33 mouse cellular contexts compared by ENCODE assay signal in the genomic region with DNA sequence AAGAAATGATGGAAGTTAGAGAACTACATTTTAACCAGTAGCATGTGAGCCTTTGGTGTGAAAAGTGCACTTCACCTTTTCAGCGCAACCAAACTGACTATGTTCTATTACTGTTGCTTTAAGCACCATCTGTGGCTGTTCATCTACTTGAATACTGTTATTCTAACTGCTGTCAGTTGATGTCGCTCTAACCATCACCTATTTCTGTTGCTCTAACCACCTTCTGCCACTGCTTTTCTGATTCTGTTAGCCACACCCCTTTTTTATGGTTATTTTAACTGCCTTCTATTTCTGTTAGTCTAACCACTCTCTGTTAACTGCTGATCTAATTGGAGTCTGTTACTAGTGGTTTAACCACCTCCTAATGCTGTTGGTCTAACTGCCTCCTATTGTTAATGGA. TPM values are rescaled to one million over a fixed set of nuclear protein-coding genes. Genes with fewer than 3 reads are reported as not detected.
DNase-seq lines count a peak whose midpoint lies in the region; ATAC-seq and TF ChIP-seq lines count a peak whose summit lies in the region.
"Had no signal": no experiment of that assay in that cellular context is flagged by ENCODE, and none has a peak within 500 bp of the region (broad histone marks: within the 10 kb centered on the region; RNA-seq: fewer than 3 reads in every experiment).

No protein-coding gene starts in this region.

- H3K4me2 ChIP-seq in forebrain, embryonic 14.5 days (ENCODE audit: low read length), result no peak overlapping the region
- H3K4me2 ChIP-seq in forebrain, embryonic 15.5 days (replicated peaks), result no peak overlapping the region
- no peak overlapping the region for H3K4me2 ChIP-seq in lung, postnatal 0 days (replicated peaks; ENCODE audit: low read depth, low read length)
- no peak overlapping the region for H3K4me2 ChIP-seq in CH12.LX (ENCODE audit: insufficient read depth, low read depth, poor library complexity, severe bottlenecking)
- H3K4me2 ChIP-seq: forebrain, embryonic 13.5 days; heart, embryonic 11.5 days; hindbrain, embryonic 12.5 days; hindbrain, embryonic 15.5 days had no signal

- 0 out of 2 replicates have a peak, but pooled peaks have one; percentile 8 for TF ChIP-seq CTCF in lung, postnatal 0 days (IDR thresholded peaks at IDR 0.05)
- TF ChIP-seq CTCF in CH12.LX (conservative IDR thresholded peaks at IDR 0.05 in 1 of 2, IDR thresholded peaks at IDR 0.05 in 1 of 2; ENCODE audit: low read depth in 2 of 2, low read length in 2 of 2), result peak in 1 of 2 experiments; percentile 57; a peak in 2 of 4 replicates

- in situ Hi-C loops in CH12.LX (cut with MboI; ENCODE audit: low pct_ligation_motif_present, low pct_unique_long_range_greater_than_20kb, low sequenced_read_pairs), result no loop called here

- WGBS in forebrain, embryonic 14.5 days, result 74% methylated on average over 2 of the region's 2 CpGs
- WGBS in forebrain, embryonic 15.5 days, result 79% methylated on average over 2 of the region's 2 CpGs
- WGBS in lung, postnatal 0 days, result 68% methylated on average over 2 of the region's 2 CpGs

- TF ChIP-seq POLR2A in CH12.LX (IDR thresholded peaks at IDR 0.05; ENCODE audit: low read depth, low read length), result no peak

- dilution Hi-C loops in CH12.LX (cut with MboI; ENCODE audit: extremely low pct_ligation_motif_present, extremely low pct_unique_long_range_greater_than_20kb, low sequenced_read_pairs), result no loop called here

- no peak overlapping the region for H3K27ac ChIP-seq in forebrain, embryonic 14.5 days (ENCODE audit: low read depth, low read length)
- H3K27ac ChIP-seq in forebrain, embryonic 15.5 days (replicated peaks), result no peak overlapping the region
- H3K27ac ChIP-seq in lung, postnatal 0 days (ENCODE audit: low read length), result no peak overlapping the region
- no peak overlapping the region for H3K27ac ChIP-seq in CH12.LX (ENCODE audit: insufficient read depth, low read depth)
- H3K27ac ChIP-seq: forebrain, embryonic 10.5 days; forebrain, embryonic 13.5 days; hindbrain, embryonic 12.5 days; hindbrain, embryonic 15.5 days had no signal

- H3K4me3 ChIP-seq in forebrain, embryonic 14.5 days (ENCODE audit: low read depth, low read length), result no peak overlapping the region
- no peak overlapping the region for H3K4me3 ChIP-seq in forebrain, embryonic 15.5 days
- H3K4me3 ChIP-seq in lung, postnatal 0 days (ENCODE audit: low read depth, low read length), result no peak overlapping the region
- no peak overlapping the region for H3K4me3 ChIP-seq in CH12.LX (replicated peaks in 1 of 3; ENCODE audit: low read depth in 2 of 3, low read length in 2 of 3, poor library complexity in 1 of 3)
- H3K4me3 ChIP-seq: forebrain, embryonic 10.5 days; forebrain, embryonic 13.5 days; hindbrain, embryonic 12.5 days; hindbrain, embryonic 15.5 days had no signal

- peak; percentile 60 for TF ChIP-seq RAD21 in CH12.LX (IDR thresholded peaks at IDR 0.05; ENCODE audit: low read depth, low read length)

- H3K79me2 ChIP-seq in CH12.LX (replicated peaks; ENCODE audit: control insufficient read depth, extremely low read depth, insufficient read depth, poor library complexity, severe bottlenecking), result no peaks in the 10 kb centered on the region

- no peaks in the 10 kb centered on the region for H3K9me3 ChIP-seq in forebrain, embryonic 14.5 days (replicated peaks; ENCODE audit: control insufficient read depth, low read length)
- H3K9me3 ChIP-seq in forebrain, embryonic 15.5 days, result no peaks in the 10 kb centered on the region
- no peaks in the 10 kb centered on the region for H3K9me3 ChIP-seq in lung, postnatal 0 days (ENCODE audit: low read length)
- no peaks in the 10 kb centered on the region for H3K9me3 ChIP-seq in CH12.LX (replicated peaks; ENCODE audit: low read length)
- H3K9me3 ChIP-seq: forebrain, embryonic 10.5 days; forebrain, embryonic 13.5 days; G1E; hindbrain, embryonic 12.5 days; hindbrain, embryonic 15.5 days had no signal

- no peak for ATAC-seq in forebrain, embryonic 14.5 days
- ATAC-seq in forebrain, embryonic 15.5 days (replicated peaks), result no peak
- no peak for ATAC-seq in lung, postnatal 0 days
- ATAC-seq: CD4-positive, CD25-positive, alpha-beta regulatory T cell, adult 4 months; forebrain, embryonic 13.5 days had no signal

- no peaks in the 10 kb centered on the region for H3K36me3 ChIP-seq in forebrain, embryonic 14.5 days (ENCODE audit: control insufficient read depth, insufficient read depth, low read length)
- H3K36me3 ChIP-seq in forebrain, embryonic 15.5 days, result no peaks in the 10 kb centered on the region
- H3K36me3 ChIP-seq in lung, postnatal 0 days (ENCODE audit: insufficient read depth, low read length), result no peaks in the 10 kb centered on the region
- no peaks in the 10 kb centered on the region for H3K36me3 ChIP-seq in CH12.LX (replicated peaks in 1 of 2; ENCODE audit: control insufficient read depth in 1 of 2, insufficient read depth in 1 of 2, low read length in 1 of 2)
- H3K36me3 ChIP-seq: forebrain, embryonic 10.5 days; hindbrain, embryonic 12.5 days; hindbrain, embryonic 15.5 days had no signal

- H3K9ac ChIP-seq in forebrain, embryonic 14.5 days (ENCODE audit: low read length), result no peak overlapping the region
- H3K9ac ChIP-seq in forebrain, embryonic 15.5 days (replicated peaks), result no peak overlapping the region
- no peak overlapping the region for H3K9ac ChIP-seq in lung, postnatal 0 days (replicated peaks; ENCODE audit: low read depth)
- H3K9ac ChIP-seq in CH12.LX (ENCODE audit: insufficient read depth, low read depth), result no peak overlapping the region
- H3K9ac ChIP-seq: forebrain, embryonic 13.5 days; hindbrain, embryonic 12.5 days; hindbrain, embryonic 15.5 days had no signal

- peak; percentile 0 for DNase-seq in forebrain, embryonic 14.5 days (ENCODE audit: low spot score)
- no peak for DNase-seq in lung, postnatal 0 days (ENCODE audit: low spot score)
- no peak for DNase-seq in lung, postnatal 25 days (ENCODE audit: low spot score)
- peak; percentile 27 for DNase-seq in CH12.LX (ENCODE audit: extremely low read depth)
- peak; percentile 1 for DNase-seq in ZHBTc4 (ENCODE audit: low read depth, low spot score)
- no peak for DNase-seq in adrenal gland, postnatal 25 days
- DNase-seq in heart, adult 11 months, result no peak
- DNase-seq: adrenal gland, postnatal 10 days; cerebellum, adult 11 months; cerebellum, adult 2 months; cerebellum, postnatal 14 days; gastrocnemius, postnatal 10 days; gastrocnemius, postnatal 36 days; kidney, adult 18-20 months had no signal

- TF ChIP-seq EP300 in lung, postnatal 0 days (IDR thresholded peaks at IDR 0.05), result no peak
- no peak for TF ChIP-seq EP300 in CH12.LX (IDR thresholded peaks at IDR 0.05; ENCODE audit: low read length)

- H3K4me1 ChIP-seq in forebrain, embryonic 14.5 days (ENCODE audit: control insufficient read depth, insufficient read depth, low read length), result no peaks in the 10 kb centered on the region
- 0 out of 2 replicates have a peak, but pooled peaks cover 3% of the 10 kb centered on the region for H3K4me1 ChIP-seq in forebrain, embryonic 15.5 days
- H3K4me1 ChIP-seq in lung, postnatal 0 days (ENCODE audit: insufficient read depth, low read depth, low read length), result no peaks in the 10 kb centered on the region
- H3K4me1 ChIP-seq in CH12.LX (ENCODE audit: control insufficient read depth in 1 of 2, insufficient read depth in 2 of 2), result no peaks in the 10 kb centered on the region
- H3K4me1 ChIP-seq: forebrain, embryonic 10.5 days; forebrain, embryonic 13.5 days; hindbrain, embryonic 12.5 days; hindbrain, embryonic 15.5 days had no signal

- H3K27me3 ChIP-seq in forebrain, embryonic 14.5 days (replicated peaks; ENCODE audit: control insufficient read depth, insufficient read depth, low read length), result no peaks in the 10 kb centered on the region
- no peaks in the 10 kb centered on the region for H3K27me3 ChIP-seq in forebrain, embryonic 15.5 days
- H3K27me3 ChIP-seq in lung, postnatal 0 days (replicated peaks; ENCODE audit: insufficient read depth, low read length), result no peaks in the 10 kb centered on the region
- no peaks in the 10 kb centered on the region for H3K27me3 ChIP-seq in CH12.LX (replicated peaks)
- H3K27me3 ChIP-seq: forebrain, embryonic 13.5 days; hindbrain, embryonic 12.5 days; hindbrain, embryonic 15.5 days had no signal

TF ChIP-seq in CH12.LX, 34 proteins besides CTCF, POLR2A, EP300 and RAD21:
- TF ChIP-seq USF1 (IDR thresholded peaks at IDR 0.05; ENCODE audit: low read depth, low read length) (no peak), SMC3 (IDR thresholded peaks at IDR 0.05; ENCODE audit: low read depth, low read length) (peak; percentile 46)

RNA-seq across cellular contexts. Expression of a gene that starts 11.9 kb away (rescaled TPM):
- not detected in 2 replicates for polyA plus RNA-seq in forebrain, embryonic 14.5 days (2014; fragmentation: Nextera tagmentation; extraction: Ambion mirVana)
- not detected in 2 replicates for polyA plus RNA-seq in forebrain, embryonic 15.5 days (2015; fragmentation: Nextera tagmentation; extraction: Ambion mirVana)
- not detected in 2 replicates for polyA plus RNA-seq in lung, postnatal 0 days (2015; fragmentation: Nextera tagmentation; extraction: Ambion mirVana)
- total RNA-seq in CH12.LX (2012; rRNA removed) (not detected in 2 replicates), CH12.LX (2014; rRNA removed) (not detected in 2 replicates)
- polyA plus RNA-seq in CH12.LX (2012; ENCODE audit: insufficient read length, low read depth), result not detected in 2 replicates
- total RNA-seq in adrenal gland, postnatal 25 days (2021), result not detected in 2 replicates
- total RNA-seq: adrenal gland, postnatal 10 days; adrenal gland, postnatal 4 days; gastrocnemius, postnatal 10 days; gastrocnemius, postnatal 36 days; granulocyte monocyte progenitor cell, adult 5-6 weeks; heart, adult 8-10 months; heart, postnatal 25 days; hematopoietic stem cell, adult 5-6 weeks had no signal
- polyA plus RNA-seq: C2C12; CD4-positive, CD25-positive, alpha-beta regulatory T cell, adult 4 months; cerebellum, adult 2 months; embryonic facial prominence, embryonic 11.5 days; embryonic facial prominence, embryonic 14.5 days; forebrain, embryonic 10.5 days; forebrain, embryonic 13.5 days; G1E; heart, embryonic 11.5 days; heart, embryonic 14.5 days; heart, postnatal 0 days; hindbrain, embryonic 12.5 days; hindbrain, embryonic 15.5 days; intestine, embryonic 14.5 days had no signal

RNA-seq across cellular contexts. Expression of a gene that starts 14.7 kb away (rescaled TPM):
- not detected in 2 replicates for polyA plus RNA-seq in forebrain, embryonic 14.5 days (2014; fragmentation: Nextera tagmentation; extraction: Ambion mirVana)
- polyA plus RNA-seq in forebrain, embryonic 15.5 days (2015; fragmentation: Nextera tagmentation; extraction: Ambion mirVana), result not detected in 2 replicates
- not detected in 2 replicates for polyA plus RNA-seq in lung, postnatal 0 days (2015; fragmentation: Nextera tagmentation; extraction: Ambion mirVana)
- total RNA-seq in CH12.LX (2012; rRNA removed) (not detected in 2 replicates), CH12.LX (2014; rRNA removed) (not detected in 2 replicates)
- not detected in 2 replicates for polyA plus RNA-seq in CH12.LX (2012; ENCODE audit: insufficient read length, low read depth)
- total RNA-seq in adrenal gland, postnatal 25 days (2021), result not detected in 2 replicates
- total RNA-seq: adrenal gland, postnatal 10 days; adrenal gland, postnatal 4 days; gastrocnemius, postnatal 10 days; gastrocnemius, postnatal 36 days; granulocyte monocyte progenitor cell, adult 5-6 weeks; heart, adult 8-10 months; heart, postnatal 25 days; hematopoietic stem cell, adult 5-6 weeks had no signal
- polyA plus RNA-seq: CD4-positive, CD25-positive, alpha-beta regulatory T cell, adult 4 months; cerebellum, adult 2 months; embryonic facial prominence, embryonic 11.5 days; embryonic facial prominence, embryonic 14.5 days; forebrain, embryonic 10.5 days; forebrain, embryonic 13.5 days; G1E; heart, embryonic 11.5 days; heart, embryonic 14.5 days; heart, postnatal 0 days; hindbrain, embryonic 12.5 days; hindbrain, embryonic 15.5 days; intestine, embryonic 14.5 days had no signal

RNA-seq across cellular contexts. Expression of a gene that starts 50.6 kb away (rescaled TPM):
- 0.90 and 1.0 TPM in 2 replicates for polyA plus RNA-seq in forebrain, embryonic 14.5 days (2014; fragmentation: Nextera tagmentation; extraction: Ambion mirVana)
- polyA plus RNA-seq in forebrain, embryonic 15.5 days (2015; fragmentation: Nextera tagmentation; extraction: Ambion mirVana), result 1.4 and 1.5 TPM in 2 replicates
- polyA plus RNA-seq in lung, postnatal 0 days (2015; fragmentation: Nextera tagmentation; extraction: Ambion mirVana), result 0.67 and 0.85 TPM in 2 replicates
- total RNA-seq in CH12.LX (2012; rRNA removed) (0.08 and 0.13 TPM in 2 replicates), CH12.LX (2014; rRNA removed) (0.09 TPM in 1 of 2 replicates, not detected in the other)
- 0.10 TPM in 1 of 2 replicates, not detected in the other for polyA plus RNA-seq in CH12.LX (2012; ENCODE audit: insufficient read length, low read depth)
- total RNA-seq in adrenal gland, postnatal 25 days (2021), result 5.8 and 8.5 TPM in 2 replicates
- total RNA-seq: gastrocnemius, postnatal 36 days; granulocyte monocyte progenitor cell, adult 5-6 weeks had no signal
- polyA plus RNA-seq: CD4-positive, CD25-positive, alpha-beta regulatory T cell, adult 4 months; heart, postnatal 0 days; hindbrain, embryonic 12.5 days had no signal

Comparison
In these comparisons a context has a peak if more than half of its experiments do, and no peak if none do; other contexts are left out.
1. DNase-seq: peak in forebrain, embryonic 14.5 days (single experiment), CH12.LX (single experiment) and ZHBTc4 (single experiment); none in lung, postnatal 0 days (single experiment), lung, postnatal 25 days (single experiment), adrenal gland, postnatal 25 days (single experiment) and heart, adult 11 months (single experiment).